Mouse (Mus musculus) kidney, embryonic 15.5 days (tissue): ENCODE results near the gene Vill. TPM values are rescaled to one million over a fixed set of nuclear protein-coding genes. Genes with fewer than 3 reads are reported as not detected.

Experiments used
- ATAC-seq: fragments of 200-750 bp; cut with Nextera tagmentation; replicated peaks from 2 replicates; pipeline ENCODE4 v1.8.0; 2017; ENCODE audit warnings: moderate TSS enrichment; ENCODE audit not compliant: low FRiP score
- H3K27ac ChIP-seq: fragments of 300-500 bp; sonication (generic); 2 replicates; pipeline ENCODE4 v1.5.1; 2015; ENCODE audit warnings: mild to moderate bottlenecking, inconsistent platforms
- H3K27me3 ChIP-seq: fragments of 300-500 bp; sonication (generic); 2 replicates; pipeline ENCODE4 v1.6.1; 2015; ENCODE audit warnings: inconsistent platforms
- H3K36me3 ChIP-seq: fragments of 300-500 bp; sonication (generic); 2 replicates; pipeline ENCODE4 v1.6.1; 2015; ENCODE audit warnings: inconsistent platforms
- H3K4me1 ChIP-seq: fragments of 300-500 bp; sonication (generic); 2 replicates; pipeline ENCODE4 v1.6.1; 2015; ENCODE audit warnings: inconsistent platforms
- H3K4me2 ChIP-seq: fragments of 300-500 bp; sonication (generic); 2 replicates; pipeline ENCODE4 v1.6.1; 2015; ENCODE audit warnings: moderate library complexity, mild to moderate bottlenecking, inconsistent platforms
- H3K4me3 ChIP-seq: fragments of 300-500 bp; sonication (generic); replicated peaks from 2 replicates; pipeline ENCODE4 v1.5.1; 2015; ENCODE audit warnings: mild to moderate bottlenecking, inconsistent platforms
- H3K9ac ChIP-seq: fragments of 300-500 bp; sonication (generic); 2 replicates; pipeline ENCODE4 v1.6.1; 2015; ENCODE audit warnings: mild to moderate bottlenecking, inconsistent platforms
- H3K9me3 ChIP-seq: fragments of 300-500 bp; sonication (generic); replicated peaks from 2 replicates; pipeline ENCODE4 v1.6.1; 2016; ENCODE audit warnings: inconsistent platforms
- WGBS: fragments of 180-500 bp; shearing (Covaris S2); methylation state at CpG from one replicate; pipeline ENCODE4 v1.1.7; 2015; ENCODE audit warnings: mixed read lengths; 5-methylcytosine and 5-hydroxymethylcytosine counted together
- polyA plus RNA-seq: library from polyadenylated mRNA; unstranded; fragments of >200 nt; fragmentation: Nextera tagmentation; extraction: Ambion mirVana; gene quantifications from 2 replicates; pipeline ENCODE4 v1.2.1, GENCODE M21; 2015

The Vill gene
- 36.4 and 46.2 TPM in 2 replicates for polyA plus RNA-seq

DNA sequence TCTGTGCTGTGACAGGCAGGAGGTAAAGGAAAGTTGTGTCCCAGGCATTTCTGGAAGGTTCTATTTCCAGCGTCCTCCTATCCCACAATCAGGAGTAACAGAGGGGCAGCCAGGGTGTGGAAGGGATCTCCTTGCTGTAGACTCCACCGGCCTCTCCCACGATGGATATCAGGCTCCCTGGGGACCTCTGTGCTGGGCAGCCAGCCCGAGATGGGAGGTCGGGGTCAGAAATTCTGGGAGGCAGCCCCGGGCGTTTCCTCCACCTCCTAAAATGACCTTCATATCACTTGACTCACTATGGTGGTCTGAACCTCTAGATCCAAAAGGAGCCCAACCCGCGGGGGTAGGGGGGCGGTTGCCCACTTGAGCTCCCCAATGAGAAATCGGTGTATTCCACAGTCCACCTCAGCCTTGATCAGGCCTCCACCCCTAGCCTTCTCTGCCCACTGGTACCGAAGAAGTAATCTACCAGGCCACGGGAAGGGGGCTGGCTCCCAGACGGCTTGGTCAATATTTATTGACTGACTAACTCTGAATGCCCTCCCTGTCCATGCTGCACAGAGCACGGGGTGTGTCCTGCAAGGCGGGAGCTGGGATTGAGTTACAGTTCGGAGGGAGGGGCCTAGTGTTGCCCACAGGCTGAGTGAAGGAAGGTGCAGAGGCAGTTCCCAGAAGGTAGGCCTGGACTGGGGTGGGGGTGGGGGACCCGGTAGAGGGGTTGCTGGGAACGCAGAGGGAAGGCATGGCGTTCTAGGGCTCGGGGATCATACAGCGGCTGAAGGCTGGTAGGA is at the start of gene Vill:
Vill (plus strand) TSS at position 625 of the 791 bp plus-strand sequence.
- 10% methylated on average over 22 of the region's 22 CpGs for WGBS
- H3K4me2 ChIP-seq: peak within 1 kb of the TSS; percentile 79
- peak within 1 kb of the TSS; percentile 69 for H3K27ac ChIP-seq

DNA sequence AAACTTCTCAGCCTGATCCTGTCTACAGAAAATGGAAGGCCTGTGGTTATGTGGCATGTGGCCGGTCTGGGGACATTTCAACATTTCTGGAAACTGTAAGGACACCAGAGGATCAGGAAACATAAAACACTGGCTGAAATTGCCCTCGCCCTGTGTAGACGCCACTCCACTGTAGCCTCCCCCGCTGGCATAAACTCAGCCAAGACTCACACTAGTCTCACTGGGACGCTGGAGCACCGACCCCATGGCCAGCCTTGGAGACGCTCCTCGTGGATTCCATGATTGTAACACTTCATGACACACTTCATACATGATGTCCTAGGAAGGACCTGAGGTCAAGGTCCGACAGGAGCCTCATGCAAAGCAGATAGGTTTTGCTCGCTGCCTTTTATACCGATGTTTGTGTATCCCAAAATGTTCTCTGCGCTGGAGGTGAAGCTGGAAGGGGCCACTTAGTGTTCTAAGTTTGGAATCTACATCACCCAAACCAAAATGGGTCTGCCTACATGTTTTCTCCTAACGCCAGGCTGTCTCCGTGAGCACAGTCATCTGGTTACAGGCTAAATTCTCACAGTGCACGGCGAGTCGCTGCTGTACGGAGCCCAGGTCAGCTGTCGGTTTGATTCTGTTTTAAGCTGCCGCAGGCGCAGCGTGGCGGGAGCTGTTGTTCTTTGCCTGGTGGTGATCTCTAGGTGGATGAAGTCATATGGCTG is 48.4 kb upstream of the Vill start:
- no peaks in the 10 kb centered on the region for H3K9me3 ChIP-seq
- H3K4me3 ChIP-seq: no peak overlapping the region
- WGBS: 75% methylated on average over 23 of the region's 23 CpGs
- H3K4me1 ChIP-seq: peaks cover 63% of the 10 kb centered on the region
- H3K9ac ChIP-seq: no peak overlapping the region
- peak overlapping the region; percentile 49; the same call in 1 of the 2 replicates for H3K27ac ChIP-seq
- H3K4me2 ChIP-seq: no peak overlapping the region
- no peaks in the 10 kb centered on the region for H3K27me3 ChIP-seq
- peaks cover 6% of the 10 kb centered on the region for H3K36me3 ChIP-seq
- peak; percentile 31; the same call in 1 of the 2 replicates for ATAC-seq

More for the DNA sequence above, at the start of gene Vill:
- peaks cover 36% of the 10 kb centered on the region for H3K4me1 ChIP-seq
- H3K27me3 ChIP-seq: no peaks in the 10 kb centered on the region
- no peaks in the 10 kb centered on the region for H3K36me3 ChIP-seq
- peak within 1 kb of the TSS; percentile 53 for H3K4me3 ChIP-seq
- H3K9ac ChIP-seq: peak within 1 kb of the TSS; percentile 52
- H3K9me3 ChIP-seq: no peaks in the 10 kb centered on the region
- peak; percentile 96 for ATAC-seq

DNA sequence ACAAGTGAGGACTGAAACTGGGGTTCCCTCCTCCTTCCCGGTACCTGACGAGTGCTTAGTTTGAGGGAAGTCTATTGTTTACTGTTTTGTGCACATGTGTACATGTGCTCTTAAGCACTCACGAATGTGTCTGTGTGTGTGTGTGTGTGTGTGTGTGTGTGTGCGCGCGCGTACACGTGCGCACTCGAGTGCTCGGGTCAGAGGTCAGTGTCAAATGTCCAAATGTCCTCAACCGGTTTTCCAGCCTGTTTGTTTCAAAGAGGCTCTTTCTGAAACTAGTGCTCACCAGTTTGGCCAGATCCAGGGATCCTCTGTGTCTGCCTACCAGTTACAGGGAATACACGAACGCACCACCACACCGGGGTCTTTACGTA is 47.9 kb upstream of the Vill start:
- 69% methylated on average over 16 of the region's 16 CpGs for WGBS
- H3K27me3 ChIP-seq: no peaks in the 10 kb centered on the region
- H3K9me3 ChIP-seq: no peaks in the 10 kb centered on the region
- no peak overlapping the region for H3K9ac ChIP-seq
- H3K4me2 ChIP-seq: no peak overlapping the region
- H3K4me3 ChIP-seq: no peak overlapping the region
- peaks cover 6% of the 10 kb centered on the region for H3K36me3 ChIP-seq
- peak overlapping the region; percentile 61 for H3K27ac ChIP-seq
- H3K4me1 ChIP-seq: peaks cover 67% of the 10 kb centered on the region
- no peak; the same call in 1 of the 2 replicates for ATAC-seq

DNA sequence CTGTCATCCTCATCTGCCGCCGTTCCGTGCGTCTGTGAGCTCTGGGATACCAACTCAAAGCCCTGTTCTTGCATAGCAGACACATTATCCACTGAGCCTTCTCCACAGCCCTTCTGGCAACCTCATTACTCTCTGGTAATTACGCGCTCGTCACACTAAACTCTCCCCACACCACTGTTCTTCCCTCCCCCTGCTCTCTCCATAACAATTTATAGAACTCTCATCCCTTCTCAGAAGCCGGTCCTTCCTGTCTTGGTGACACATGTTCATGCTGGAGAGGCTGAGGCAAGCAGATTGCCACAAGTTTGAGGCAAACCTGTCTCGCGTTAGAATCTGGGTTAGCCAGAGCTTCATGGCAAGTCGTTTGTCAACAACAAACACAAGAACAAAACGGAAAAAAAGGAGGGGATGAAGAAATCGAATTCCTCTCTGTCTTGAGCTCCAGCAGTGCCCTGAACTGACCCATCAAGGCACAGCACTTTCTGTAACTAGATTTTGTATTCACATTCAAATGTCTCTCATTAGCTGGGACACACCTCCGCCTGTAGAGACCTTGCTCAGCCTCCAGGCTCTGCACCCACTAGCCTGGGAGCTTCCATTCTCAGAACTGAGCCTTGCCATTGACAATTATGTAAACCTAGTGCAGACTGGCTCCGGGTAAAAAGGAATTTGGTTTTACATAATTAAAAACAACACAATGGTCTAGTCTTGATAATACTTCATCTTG is 47.1 kb upstream of the Vill start:
- Histone ChIP-seq H3K27me3 (no peaks in the 10 kb centered on the region), H3K27ac (peak overlapping the region; percentile 61), H3K4me1 (peaks cover 67% of the 10 kb centered on the region), H3K36me3 (peaks cover 6% of the 10 kb centered on the region), H3K4me2 (no peak overlapping the region), H3K9me3 (no peaks in the 10 kb centered on the region), H3K9ac (no peak overlapping the region), H3K4me3 (no peak overlapping the region)
- no peak for ATAC-seq
- 66% methylated on average over 15 of the region's 15 CpGs for WGBS

DNA sequence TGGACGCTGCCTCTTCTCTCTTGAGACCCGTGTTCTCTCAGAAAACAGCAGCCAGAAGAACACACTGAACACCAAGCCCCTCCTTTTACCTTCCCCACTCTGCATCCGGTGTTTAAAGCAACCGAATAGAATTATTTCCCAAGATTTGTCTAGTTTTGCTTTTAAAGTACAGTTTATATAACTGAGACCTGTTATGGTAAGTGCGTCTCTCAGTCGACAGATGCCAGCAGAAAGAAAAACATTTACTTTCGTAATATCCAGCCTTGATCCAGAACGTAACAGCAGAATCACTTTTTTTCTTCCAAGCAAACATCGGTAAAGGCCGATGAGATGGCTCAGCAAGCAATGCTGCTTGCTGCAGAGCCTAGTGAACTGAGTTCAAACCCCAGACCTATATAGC is 45.3 kb upstream of the Vill start:
- Histone ChIP-seq H3K36me3 (peaks cover 15% of the 10 kb centered on the region), H3K9ac (no peak overlapping the region), H3K4me2 (no peak overlapping the region), H3K27me3 (no peaks in the 10 kb centered on the region), H3K27ac (0 out of 2 replicates have a peak overlapping the region, but pooled peaks have one; percentile 0), H3K4me3 (no peak overlapping the region), H3K4me1 (peaks cover 54% of the 10 kb centered on the region), H3K9me3 (no peaks in the 10 kb centered on the region)
- no peak for ATAC-seq
- 74% methylated on average over 10 of the region's 10 CpGs for WGBS

DNA sequence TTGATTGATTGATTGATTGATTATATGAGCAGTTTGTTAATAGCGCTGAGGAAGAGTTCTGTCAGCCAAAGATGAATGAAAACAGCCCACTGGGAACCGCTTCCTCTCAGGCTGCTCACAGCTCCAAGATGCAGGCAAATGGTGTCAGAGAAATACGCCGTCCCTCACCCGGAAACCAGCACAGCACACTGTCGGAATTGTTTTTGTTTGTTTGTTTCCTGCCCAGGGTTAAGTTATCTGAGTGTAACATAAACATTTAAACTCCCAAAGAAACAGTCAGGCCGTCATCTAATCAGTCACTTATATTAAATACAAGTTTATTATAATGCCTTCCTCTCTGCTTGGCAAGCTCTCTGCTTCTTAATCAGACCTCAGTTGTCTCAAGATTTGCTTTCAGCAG is 43.7 kb upstream of the Vill start:
- Histone ChIP-seq H3K4me3 (no peak overlapping the region), H3K4me2 (no peak overlapping the region), H3K27me3 (no peaks in the 10 kb centered on the region), H3K27ac (no peak overlapping the region), H3K36me3 (peaks cover 29% of the 10 kb centered on the region), H3K4me1 (peaks cover 41% of the 10 kb centered on the region), H3K9me3 (no peaks in the 10 kb centered on the region), H3K9ac (no peak overlapping the region)
- no peak for ATAC-seq
- WGBS: 47% methylated on average over 7 of the region's 7 CpGs

DNA sequence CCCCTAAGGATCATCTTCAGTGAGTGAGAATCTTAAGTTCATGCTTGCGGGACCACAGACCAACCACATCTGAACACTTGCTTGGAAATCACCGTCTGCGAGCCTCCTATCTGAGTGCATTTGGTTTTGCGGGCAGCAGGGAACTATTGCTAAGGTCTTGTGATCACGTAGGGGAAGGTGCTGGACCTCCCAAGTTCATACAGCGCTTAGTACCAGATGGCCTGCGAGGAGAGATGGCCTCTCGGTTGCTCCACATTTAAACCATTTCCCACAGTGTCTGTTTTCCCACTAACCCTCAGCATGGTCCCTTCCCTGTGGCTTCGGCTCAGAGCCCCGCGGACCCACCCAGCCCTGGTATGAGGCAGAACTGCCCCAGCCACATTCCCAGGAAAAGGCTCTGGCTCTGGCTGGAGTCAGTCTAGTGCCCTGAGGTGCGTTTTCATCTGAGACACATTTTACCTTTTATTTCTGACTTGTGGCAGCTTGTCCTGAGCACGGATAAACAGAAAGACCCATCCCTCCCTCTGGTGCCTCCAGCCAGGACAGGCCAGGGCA is 42.3 kb upstream of the Vill start:
- peak overlapping the region; percentile 51; the same call in 1 of the 2 replicates for H3K27ac ChIP-seq
- peaks cover 28% of the 10 kb centered on the region for H3K4me1 ChIP-seq
- H3K9me3 ChIP-seq: no peaks in the 10 kb centered on the region
- peaks cover 43% of the 10 kb centered on the region for H3K36me3 ChIP-seq
- no peak overlapping the region for H3K4me3 ChIP-seq
- H3K27me3 ChIP-seq: no peaks in the 10 kb centered on the region
- peak; percentile 52; the same call in 1 of the 2 replicates for ATAC-seq
- H3K9ac ChIP-seq: no peak overlapping the region
- WGBS: 79% methylated on average over 13 of the region's 13 CpGs
- H3K4me2 ChIP-seq: no peak overlapping the region

DNA sequence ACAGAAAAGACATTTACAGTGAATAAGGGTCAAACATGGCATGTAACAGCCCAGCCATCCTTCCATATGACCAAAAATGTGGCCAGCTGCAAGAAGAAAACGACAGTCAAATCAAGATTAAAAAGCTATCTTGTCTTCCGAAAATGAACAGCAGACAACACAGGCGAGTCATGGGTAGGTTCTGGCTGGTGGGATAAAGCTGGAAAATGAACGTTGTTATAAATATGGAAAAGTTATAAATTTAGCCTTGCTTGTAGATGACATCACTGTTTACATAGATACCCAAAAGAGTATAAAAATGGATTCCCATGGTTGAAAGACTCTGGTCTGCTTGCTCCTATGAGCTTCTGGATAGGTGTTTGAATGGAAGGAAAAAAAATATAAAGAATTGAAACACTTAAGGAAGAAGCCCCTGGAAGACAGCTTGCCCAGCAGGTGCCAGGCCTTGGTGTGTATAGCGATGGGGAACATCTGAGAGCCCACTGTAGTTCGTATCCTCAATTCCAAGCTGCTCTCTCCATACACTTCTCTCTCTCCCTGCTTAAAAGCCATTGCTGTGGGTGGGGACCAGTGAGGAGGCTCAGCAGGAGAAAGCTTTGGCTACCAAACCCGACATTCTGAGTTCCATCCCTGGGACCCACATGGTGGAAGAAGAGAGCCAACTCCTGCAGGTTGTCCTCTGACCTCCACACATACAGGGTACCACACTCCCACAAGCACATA is 35.6 kb upstream of the Vill start:
- H3K27ac ChIP-seq: no peak overlapping the region
- peaks cover 18% of the 10 kb centered on the region for H3K4me1 ChIP-seq
- no peak overlapping the region for H3K4me2 ChIP-seq
- peaks cover 65% of the 10 kb centered on the region for H3K36me3 ChIP-seq
- no peaks in the 10 kb centered on the region for H3K27me3 ChIP-seq
- no peak overlapping the region for H3K4me3 ChIP-seq
- no peaks in the 10 kb centered on the region for H3K9me3 ChIP-seq
- ATAC-seq: no peak
- H3K9ac ChIP-seq: no peak overlapping the region
- WGBS: 84% methylated on average over 7 of the region's 7 CpGs

DNA sequence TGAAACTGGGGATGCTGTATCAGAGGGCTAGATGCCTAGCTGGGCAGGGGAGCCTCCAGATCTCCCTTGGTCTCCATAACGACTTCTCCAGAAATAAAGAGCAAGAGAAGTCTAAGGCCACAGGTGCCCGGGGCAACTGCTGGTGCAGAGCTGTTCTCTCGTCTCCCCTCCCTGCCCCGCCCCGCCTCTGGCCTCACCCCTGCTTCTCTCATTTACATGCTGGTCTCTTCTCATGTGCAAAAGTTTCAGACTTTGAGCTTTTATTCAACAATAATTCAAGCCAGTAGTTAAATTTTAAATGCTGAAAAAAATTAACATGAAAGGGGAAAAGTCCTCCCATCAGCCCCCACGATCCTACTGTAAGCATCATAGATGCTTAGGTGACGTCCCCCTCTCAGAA is 30.8 kb upstream of the Vill start:
- Histone ChIP-seq H3K9me3 (no peaks in the 10 kb centered on the region), H3K9ac (no peak overlapping the region), H3K4me3 (no peak overlapping the region), H3K36me3 (peaks cover 36% of the 10 kb centered on the region), H3K27ac (peak overlapping the region; percentile 62; the same call in 1 of the 2 replicates), H3K4me2 (no peak overlapping the region), H3K27me3 (no peaks in the 10 kb centered on the region), H3K4me1 (peaks cover 58% of the 10 kb centered on the region)
- WGBS: 64% methylated on average over 7 of the region's 7 CpGs
- ATAC-seq: no peak

DNA sequence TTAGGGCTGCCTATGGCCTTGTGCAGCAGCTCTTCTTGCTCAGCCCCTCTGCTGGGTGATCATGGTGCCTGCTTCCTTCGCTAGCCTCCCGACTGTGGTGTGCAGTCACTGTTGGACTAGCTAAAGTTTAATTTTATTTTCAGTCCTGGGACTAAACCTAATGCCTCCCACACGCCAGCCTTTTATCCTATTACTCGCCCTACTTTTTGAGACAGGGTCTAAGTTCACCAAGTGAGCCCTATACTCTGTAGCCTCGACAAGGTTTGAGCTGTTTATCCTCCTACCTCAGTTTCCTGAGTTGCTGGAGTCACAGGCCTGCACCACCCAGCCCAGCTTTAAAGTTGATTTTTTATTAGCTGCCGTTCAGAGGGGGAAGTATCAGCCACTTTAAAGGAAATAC is 27.3 kb upstream of the Vill start:
- no peak overlapping the region for H3K4me3 ChIP-seq
- H3K4me2 ChIP-seq: peak overlapping the region; percentile 30; the same call in 1 of the 2 replicates
- H3K9ac ChIP-seq: no peak overlapping the region; the same call in 1 of the 2 replicates
- H3K9me3 ChIP-seq: no peaks in the 10 kb centered on the region
- peaks cover 30% of the 10 kb centered on the region for H3K36me3 ChIP-seq
- WGBS: 25% methylated on average over 6 of the region's 6 CpGs
- peaks cover 70% of the 10 kb centered on the region for H3K4me1 ChIP-seq
- peak overlapping the region; percentile 95 for H3K27ac ChIP-seq
- peak; percentile 55 for ATAC-seq
- no peaks in the 10 kb centered on the region for H3K27me3 ChIP-seq

DNA sequence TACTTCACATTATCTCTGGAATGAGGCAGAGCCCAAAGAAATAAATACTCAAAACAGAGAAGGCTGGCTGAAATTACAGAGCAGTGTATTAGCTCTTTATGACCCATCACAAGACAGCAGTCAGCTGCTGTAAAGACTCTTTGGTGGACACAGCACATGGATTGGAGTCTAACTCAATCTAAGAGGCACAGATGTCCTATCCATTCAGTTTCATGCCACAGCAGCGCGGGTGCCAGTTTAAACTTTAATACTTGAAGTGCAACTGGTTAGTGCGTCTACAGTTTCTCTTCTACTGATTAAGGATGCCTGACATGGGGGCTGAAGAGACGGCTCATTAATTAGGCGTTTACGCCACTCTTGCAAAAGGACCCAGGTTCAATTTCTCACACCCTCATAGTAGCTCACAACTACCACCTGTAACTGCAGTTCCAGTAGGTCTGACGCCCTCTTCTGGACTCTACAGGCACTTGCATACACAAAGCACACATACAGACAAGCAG is 26.7 kb upstream of the Vill start:
- no peaks in the 10 kb centered on the region for H3K27me3 ChIP-seq
- H3K36me3 ChIP-seq: peaks cover 36% of the 10 kb centered on the region
- H3K27ac ChIP-seq: peak overlapping the region; percentile 95
- H3K9me3 ChIP-seq: no peaks in the 10 kb centered on the region
- H3K4me1 ChIP-seq: peaks cover 66% of the 10 kb centered on the region
- H3K4me2 ChIP-seq: no peak overlapping the region
- H3K4me3 ChIP-seq: no peak overlapping the region
- 48% methylated on average over 7 of the region's 7 CpGs for WGBS
- peak; percentile 85 for ATAC-seq
- no peak overlapping the region for H3K9ac ChIP-seq
